In the genomic region with DNA sequence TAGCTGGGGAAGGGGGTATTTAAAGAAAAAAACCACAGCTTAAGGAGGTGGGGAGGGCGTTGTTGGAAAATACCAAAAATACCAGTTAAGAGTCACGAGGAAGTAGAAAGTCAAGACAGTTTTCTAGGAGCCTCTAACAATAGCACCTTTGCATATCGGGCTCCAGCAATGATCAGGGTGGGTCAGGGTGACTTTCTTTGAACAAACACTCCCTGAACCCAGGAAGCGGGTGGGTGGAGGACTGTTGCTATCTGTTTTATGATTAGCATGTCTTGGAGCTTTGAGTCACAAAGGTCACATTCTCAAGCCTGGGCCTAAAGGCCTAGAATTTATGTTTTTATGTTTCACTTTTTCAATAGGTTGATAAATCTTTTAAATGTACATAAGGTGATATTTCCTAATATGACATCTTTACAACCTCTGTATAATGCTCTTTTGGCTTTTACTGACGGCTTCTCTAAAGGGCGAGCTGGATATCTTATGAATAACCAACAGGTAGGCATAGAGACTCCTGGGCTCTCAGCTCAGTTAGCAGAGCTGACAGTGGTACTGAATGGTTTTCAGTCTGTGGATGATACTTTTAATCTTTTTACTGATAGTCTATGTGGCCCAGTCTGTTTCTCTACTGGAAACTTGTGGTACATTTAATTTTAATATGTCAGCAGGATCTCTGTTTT, we compare ENCODE assay signal across 26 mouse cellular contexts.
DNase-seq lines count a peak whose midpoint lies in the region; ATAC-seq and TF ChIP-seq lines count a peak whose summit lies in the region.
"Had no signal": no experiment of that assay in that cellular context is flagged by ENCODE, and none has a peak within 500 bp of the region (broad histone marks: within the 10 kb centered on the region; RNA-seq: fewer than 3 reads in every experiment).

No protein-coding gene starts in this region.

- no peak overlapping the region for H3K4me2 ChIP-seq in heart, embryonic 11.5 days
- H3K4me2 ChIP-seq in intestine, embryonic 15.5 days (replicated peaks), result no peak overlapping the region
- no peak overlapping the region for H3K4me2 ChIP-seq in intestine, postnatal 0 days (replicated peaks; ENCODE audit: low read depth)
- H3K4me2 ChIP-seq: embryonic facial prominence, embryonic 12.5 days; forebrain, embryonic 13.5 days; forebrain, embryonic 15.5 days had no signal

- H3K4me1 ChIP-seq in heart, embryonic 11.5 days (ENCODE audit: control insufficient read depth, insufficient read depth, low read length), result no peaks in the 10 kb centered on the region
- no peaks in the 10 kb centered on the region for H3K4me1 ChIP-seq in intestine, embryonic 15.5 days (replicated peaks)
- 0 out of 2 replicates have a peak, but pooled peaks cover 4% of the 10 kb centered on the region for H3K4me1 ChIP-seq in intestine, postnatal 0 days (replicated peaks; ENCODE audit: control insufficient read depth, insufficient read depth, low read length)

- H3K4me3 ChIP-seq in heart, embryonic 11.5 days (ENCODE audit: low read depth, low read length), result no peak overlapping the region
- H3K4me3 ChIP-seq in intestine, embryonic 15.5 days (replicated peaks), result no peak overlapping the region
- no peak overlapping the region for H3K4me3 ChIP-seq in intestine, postnatal 0 days (ENCODE audit: low read depth, low read length)
- H3K4me3 ChIP-seq: embryonic facial prominence, embryonic 10.5 days; embryonic facial prominence, embryonic 12.5 days; forebrain, embryonic 13.5 days; forebrain, embryonic 15.5 days had no signal

- no peak for ATAC-seq in heart, embryonic 11.5 days (replicated peaks; ENCODE audit: insufficient number of reproducible peaks, low FRiP score, low TSS enrichment)
- ATAC-seq in intestine, embryonic 15.5 days, result peak; percentile 69
- ATAC-seq in intestine, postnatal 0 days, result no peak
- ATAC-seq: activated CD4-positive, CD25-positive, alpha-beta regulatory T cell, adult 4 months; CD4-positive, CD25-positive, alpha-beta regulatory T cell, adult 4 months; forebrain, embryonic 13.5 days; forebrain, embryonic 15.5 days; Patski had no signal

- WGBS in heart, embryonic 11.5 days (ENCODE audit: insufficient replicate concordance), result 85% methylated on average over 6 of the region's 6 CpGs
- WGBS in intestine, embryonic 15.5 days, result 68% methylated on average over 6 of the region's 6 CpGs
- 49% methylated on average over 6 of the region's 6 CpGs for WGBS in intestine, postnatal 0 days

- H3K27ac ChIP-seq in heart, embryonic 11.5 days (ENCODE audit: low read depth, low read length), result no peak overlapping the region
- peak overlapping the region; percentile 58; the same call in 1 of the 2 replicates for H3K27ac ChIP-seq in intestine, embryonic 15.5 days
- 0 out of 2 replicates have a peak overlapping the region, but pooled peaks have one; percentile 1 for H3K27ac ChIP-seq in intestine, postnatal 0 days (ENCODE audit: low read depth, low read length)
- H3K27ac ChIP-seq: embryonic facial prominence, embryonic 10.5 days; embryonic facial prominence, embryonic 12.5 days; forebrain, embryonic 13.5 days; forebrain, embryonic 15.5 days had no signal

- H3K36me3 ChIP-seq in heart, embryonic 11.5 days (ENCODE audit: control insufficient read depth, insufficient read depth, low read length), result no peaks in the 10 kb centered on the region
- H3K36me3 ChIP-seq in intestine, embryonic 15.5 days, result no peaks in the 10 kb centered on the region
- no peaks in the 10 kb centered on the region for H3K36me3 ChIP-seq in intestine, postnatal 0 days (ENCODE audit: control insufficient read depth, insufficient read depth)
- H3K36me3 ChIP-seq: embryonic facial prominence, embryonic 10.5 days; embryonic facial prominence, embryonic 12.5 days; forebrain, embryonic 15.5 days; G1E had no signal

- peak; percentile 48 for DNase-seq in heart, adult 11 months
- DNase-seq in R1 (ENCODE audit: low read depth, low spot score) (peak; percentile 51), liver (no peak)
- DNase-seq in gastrocnemius, postnatal 25 days, result no peak
- DNase-seq in left cerebral cortex, postnatal 4 days, result no peak
- DNase-seq: adrenal gland, adult 8-10 months; adrenal gland, postnatal 14 days; adrenal gland, postnatal 36 days; B cell, adult 2 months; cerebellum, adult 11-12 months; cerebellum, adult 2 months; cerebellum, adult 9-10 months; cerebellum, postnatal 10 days; cerebellum, postnatal 25 days had no signal

- no peaks in the 10 kb centered on the region for H3K9me3 ChIP-seq in heart, embryonic 11.5 days (replicated peaks; ENCODE audit: control insufficient read depth, low read length)
- H3K9me3 ChIP-seq in intestine, embryonic 15.5 days, result no peaks in the 10 kb centered on the region
- no peaks in the 10 kb centered on the region for H3K9me3 ChIP-seq in intestine, postnatal 0 days (ENCODE audit: control insufficient read depth)
- H3K9me3 ChIP-seq: embryonic facial prominence, embryonic 10.5 days; embryonic facial prominence, embryonic 12.5 days; forebrain, embryonic 13.5 days; forebrain, embryonic 15.5 days had no signal

- no peaks in the 10 kb centered on the region for H3K27me3 ChIP-seq in heart, embryonic 11.5 days (ENCODE audit: control insufficient read depth, insufficient read depth, low read length)
- no peaks in the 10 kb centered on the region for H3K27me3 ChIP-seq in intestine, embryonic 15.5 days (replicated peaks)
- H3K27me3 ChIP-seq in intestine, postnatal 0 days (replicated peaks; ENCODE audit: control insufficient read depth, insufficient read depth, low read length), result no peaks in the 10 kb centered on the region
- H3K27me3 ChIP-seq: CH12.LX; embryonic facial prominence, embryonic 12.5 days; forebrain, embryonic 13.5 days; forebrain, embryonic 15.5 days; Patski had no signal

- no peak overlapping the region for H3K9ac ChIP-seq in heart, embryonic 11.5 days (ENCODE audit: low read depth, low read length)
- no peak overlapping the region for H3K9ac ChIP-seq in intestine, embryonic 15.5 days
- H3K9ac ChIP-seq in intestine, postnatal 0 days (ENCODE audit: low read depth, low read length), result no peak overlapping the region
- H3K9ac ChIP-seq: embryonic facial prominence, embryonic 12.5 days; forebrain, embryonic 13.5 days; forebrain, embryonic 15.5 days had no signal

- no peak for TF ChIP-seq CTCF in intestine, postnatal 0 days (IDR thresholded peaks at IDR 0.05; ENCODE audit: low read depth)

- intact Hi-C loops in left cerebral cortex, postnatal 4 days (cut with DNase I), result no loop called here

Comparison
In these comparisons a context has a peak if more than half of its experiments do, and no peak if none do; other contexts are left out.
1. DNase-seq: peak in heart, adult 11 months (single experiment) and R1 (single experiment); none in gastrocnemius, postnatal 25 days (single experiment), left cerebral cortex, postnatal 4 days (single experiment) and liver (single experiment).